Mouse (Mus musculus) gastrocnemius, postnatal 4 days (tissue): Measurements from ENCODE around the gene Tuft1. TPM values are rescaled to one million over a fixed set of nuclear protein-coding genes. Genes with fewer than 3 reads are reported as not detected.
"Not testable (repeated sequence)": the region's sequence is repeated elsewhere in the genome, so short reads cannot be mapped to it uniquely, and the experiment has no call there.

Experiments
- DNase-seq, 2 experiments: peaks; one replicate each; pipeline ENCODE4 v3.0.0; 2021 to 2022; ENCODE audit warnings: low spot score in 2 of 2, mixed read lengths in 2 of 2
- total RNA-seq, 2 experiments: library from RNA; stranded (reverse); gene quantifications; 2 replicates each; pipeline ENCODE4 v1.2.3; 2021

The Tuft1 gene
- total RNA-seq, 2 experiments from 2014 or later: 1.6 to 1.8 TPM

GRCm38 (mm10) chr3:94665060-94665802, 6.6 kb upstream of the Tuft1 start:
- DNase-seq: not testable (repeated sequence)

DNA sequence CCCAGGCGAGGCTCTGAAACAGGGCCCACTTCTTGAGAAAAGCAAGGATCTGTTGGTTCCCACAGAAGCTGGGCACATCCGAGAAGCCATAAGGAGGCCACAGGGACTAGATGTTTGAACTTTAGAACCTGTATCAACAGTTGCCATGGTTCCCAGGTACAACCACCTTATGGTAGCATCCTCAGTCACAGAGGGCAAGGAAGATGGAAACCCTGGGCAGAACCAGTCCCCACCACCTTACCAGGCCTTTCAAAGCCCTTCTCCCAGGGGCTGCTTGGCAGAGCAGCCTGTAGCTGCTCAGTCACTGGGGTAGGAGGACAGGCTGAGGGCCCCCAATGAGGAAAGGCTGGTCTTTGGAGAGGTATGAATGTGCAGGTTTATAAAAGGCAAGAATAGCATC, 2.2 kb upstream of the Tuft1 start:
- not testable (repeated sequence) for DNase-seq

- not testable (repeated sequence) for DNase-seq
Observed at GRCm38 (mm10) chr3:94659142-94659748, 573 bp upstream of the Tuft1 start.

DNA sequence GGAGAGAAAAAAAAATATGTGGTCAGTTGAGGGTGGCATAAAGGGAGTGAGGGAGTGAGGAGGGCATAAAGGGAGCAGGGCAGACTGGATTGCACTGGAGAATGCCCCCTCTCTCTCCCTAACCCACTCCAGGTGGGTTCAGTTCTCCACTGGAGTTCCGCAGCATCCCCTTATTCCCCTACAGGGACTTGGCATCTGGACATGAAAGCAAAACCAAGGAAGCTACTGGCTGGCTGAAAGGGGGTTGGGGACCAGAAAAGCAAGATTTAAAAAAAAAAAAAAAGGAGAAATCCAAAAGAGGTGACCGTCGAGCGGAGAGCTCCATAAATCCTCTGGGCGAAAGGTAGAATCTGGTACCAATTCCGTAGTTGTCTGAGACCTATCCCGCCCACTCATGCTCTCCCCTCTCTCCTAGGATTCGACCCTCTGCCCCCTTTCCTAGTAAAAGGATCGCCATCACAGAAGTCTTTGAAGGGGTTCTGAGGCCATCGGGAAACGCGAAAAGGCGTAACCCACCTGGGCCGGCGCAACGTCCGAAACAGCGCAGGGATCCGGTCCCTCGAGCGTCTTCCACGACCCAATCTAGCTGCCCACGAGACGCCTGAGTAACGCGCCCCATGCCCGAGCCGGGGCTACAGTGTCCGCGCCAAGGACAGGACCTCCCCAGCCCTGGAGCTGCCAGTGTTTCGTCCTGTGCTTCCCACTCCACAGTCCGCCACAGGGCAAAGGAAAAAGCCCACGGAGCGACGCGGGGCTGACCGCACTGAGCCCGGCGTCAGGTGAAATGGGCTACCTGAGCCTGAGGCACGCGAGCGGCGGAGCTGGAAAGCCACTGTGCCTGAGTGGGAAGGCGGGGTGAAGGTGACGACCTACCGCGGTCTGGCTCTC, 576 bp downstream of the Tuft1 start:
- not testable (repeated sequence) for DNase-seq

DNA sequence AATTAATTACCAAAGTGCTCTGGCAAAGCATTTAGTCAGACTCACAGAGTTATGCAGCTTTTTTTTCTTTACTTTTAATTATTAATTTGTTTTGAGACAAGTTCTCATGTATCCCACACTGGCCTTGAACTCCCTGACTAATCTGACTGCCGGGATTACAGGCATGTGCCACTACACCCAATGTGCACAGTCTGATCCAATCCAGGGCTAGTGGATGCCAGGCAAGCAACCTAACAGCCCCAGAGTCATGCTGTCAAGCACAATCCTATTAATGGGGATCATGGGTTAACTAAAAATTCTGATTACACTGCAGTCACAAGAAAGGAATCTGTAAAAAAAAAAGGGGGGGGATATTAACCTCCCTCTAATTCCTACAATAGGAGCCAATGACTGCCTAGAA, 4.7 kb downstream of the Tuft1 start:
- DNase-seq: not testable (repeated sequence)

DNA sequence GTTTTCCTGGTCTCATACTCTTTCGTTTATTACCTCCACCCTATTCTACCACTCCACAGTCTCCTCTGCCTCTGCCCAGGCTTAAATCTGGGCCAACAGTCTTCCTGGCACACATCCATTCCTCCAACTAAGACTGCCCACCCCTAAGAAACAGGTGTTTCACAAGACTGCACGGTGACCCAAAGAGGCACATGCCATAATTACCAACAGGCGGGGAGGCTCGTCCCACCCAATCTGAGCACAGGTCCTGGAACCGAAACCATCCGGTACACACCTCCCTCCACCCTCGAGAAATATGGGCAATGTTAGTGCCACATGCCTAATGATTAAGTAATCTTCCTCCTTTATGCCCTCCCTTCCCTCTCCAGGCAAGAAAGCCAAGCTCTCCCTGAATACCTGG, 8.3 kb downstream of the Tuft1 start:
- no peak for DNase-seq

DNA sequence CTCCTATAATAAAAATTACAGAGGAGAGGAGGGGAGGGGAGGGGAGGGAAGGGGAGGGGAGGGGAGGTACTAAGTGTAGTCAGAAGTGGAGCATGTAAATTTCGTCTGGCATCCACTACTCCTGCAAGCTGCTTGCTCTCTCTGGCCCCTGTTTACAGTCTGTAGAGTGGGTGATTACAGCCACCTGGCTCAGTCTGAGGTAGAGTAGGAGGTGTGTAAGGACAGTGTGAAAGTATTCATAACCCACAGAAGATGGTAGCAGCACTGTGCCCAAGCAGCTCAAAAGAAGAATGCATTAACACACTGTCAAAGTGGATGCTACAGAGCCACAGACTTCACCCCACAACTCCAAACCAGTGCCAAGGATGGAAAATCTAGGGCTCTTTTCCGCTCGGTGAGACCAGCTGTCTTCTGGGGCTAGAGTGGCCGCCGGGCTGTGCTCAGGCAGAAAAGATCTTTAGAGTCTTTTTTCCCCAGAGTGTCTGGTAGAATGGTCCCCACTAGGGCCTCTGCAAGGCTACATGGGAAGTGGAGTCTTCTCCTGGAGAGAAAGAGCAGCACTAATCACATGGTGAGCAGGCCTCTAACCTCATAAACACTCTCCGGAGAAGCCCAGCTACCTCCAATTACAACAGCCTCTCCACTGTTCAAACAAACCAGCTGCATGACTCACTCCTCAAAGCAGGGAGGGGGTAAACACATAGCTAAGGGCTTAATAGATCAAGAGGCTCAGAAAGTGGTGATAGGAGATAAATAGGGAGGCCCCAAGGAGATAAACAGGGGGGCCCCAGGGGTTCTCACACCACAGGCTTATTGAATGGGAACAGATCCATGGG, 9.7 kb downstream of the Tuft1 start:
- no peak for DNase-seq

DNA sequence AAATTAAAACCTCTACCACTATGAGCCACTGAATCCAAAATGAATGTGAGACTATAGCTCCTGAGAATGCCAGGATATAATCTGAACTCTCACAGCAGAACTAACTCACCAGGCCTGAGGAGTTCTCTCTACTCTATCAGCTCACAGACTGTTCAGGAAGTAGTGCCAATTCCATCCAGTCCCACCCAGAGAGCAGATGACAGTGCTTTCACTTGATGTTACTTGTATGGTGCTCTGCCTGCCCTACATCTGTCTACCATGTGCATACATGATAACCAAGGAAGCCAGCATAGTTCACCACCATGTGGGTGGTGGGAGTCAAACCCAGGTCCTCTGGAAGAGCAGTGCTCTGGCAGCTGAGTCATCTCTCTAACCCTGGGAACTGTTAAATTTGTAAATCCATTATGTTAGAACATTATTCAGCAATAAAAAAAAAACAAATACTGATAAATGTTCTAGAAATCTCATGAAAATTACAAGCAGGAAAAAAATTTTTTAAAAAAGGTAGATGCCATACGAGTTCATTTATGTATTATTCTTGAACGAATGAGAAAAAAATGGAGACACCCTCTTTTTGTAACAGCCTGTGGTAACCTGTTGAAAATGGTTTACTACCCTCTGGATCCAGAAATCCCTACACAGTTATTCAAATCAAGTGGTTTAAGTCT, 16.0 kb downstream of the Tuft1 start, which contains the start of gene Gm10972:
TSS of gene Gm10972 (plus strand) at position 618 of the 668 bp plus-strand sequence.
- DNase-seq: not testable (repeated sequence)

DNA sequence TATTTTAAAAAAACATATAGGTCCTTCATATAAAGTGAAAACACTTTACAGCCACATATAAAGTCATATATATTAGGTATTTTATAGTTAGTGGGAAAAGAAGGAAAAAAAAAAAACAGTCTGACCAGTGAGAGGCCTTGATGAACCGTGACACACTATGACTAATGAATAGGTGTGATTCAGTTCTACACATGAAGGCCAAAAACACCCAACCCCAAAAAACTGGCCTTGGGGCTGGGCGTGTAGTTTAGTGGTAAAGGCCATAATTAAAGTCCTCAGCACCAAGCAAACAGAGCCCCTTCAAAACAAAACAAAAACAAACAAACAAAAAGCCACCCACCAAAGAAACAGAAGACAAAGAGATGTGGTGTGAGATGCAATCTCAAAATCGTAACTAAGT, 28.8 kb downstream of the Tuft1 start:
- no peak for DNase-seq

- no peak for DNase-seq
Observed at GRCm38 (mm10) chr3:94628712-94629111, 30.0 kb downstream of the Tuft1 start.

GRCm38 (mm10) chr3:94624281-94624680, 34.4 kb downstream of the Tuft1 start:
- DNase-seq: no peak

DNA sequence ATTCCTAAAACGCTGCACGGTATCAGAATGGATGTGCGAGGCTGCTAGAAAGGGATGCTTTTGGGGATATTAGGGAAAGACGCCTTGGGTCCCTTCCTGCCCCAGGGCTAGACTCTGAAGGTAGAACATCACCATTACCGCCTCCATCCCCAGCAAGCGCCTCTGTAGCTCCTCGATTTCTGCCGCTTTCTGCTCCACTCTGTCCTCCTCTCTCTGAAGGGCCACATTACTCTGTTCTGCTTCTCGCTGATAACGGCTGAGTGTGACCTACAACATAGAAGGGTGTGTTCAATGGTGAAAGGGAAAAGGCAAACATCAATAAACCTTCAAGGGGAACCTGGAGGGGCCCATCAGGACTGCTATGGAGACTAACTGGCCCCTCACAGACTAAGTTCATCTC, 36.1 kb downstream of the Tuft1 start:
- DNase-seq: no peak

DNA sequence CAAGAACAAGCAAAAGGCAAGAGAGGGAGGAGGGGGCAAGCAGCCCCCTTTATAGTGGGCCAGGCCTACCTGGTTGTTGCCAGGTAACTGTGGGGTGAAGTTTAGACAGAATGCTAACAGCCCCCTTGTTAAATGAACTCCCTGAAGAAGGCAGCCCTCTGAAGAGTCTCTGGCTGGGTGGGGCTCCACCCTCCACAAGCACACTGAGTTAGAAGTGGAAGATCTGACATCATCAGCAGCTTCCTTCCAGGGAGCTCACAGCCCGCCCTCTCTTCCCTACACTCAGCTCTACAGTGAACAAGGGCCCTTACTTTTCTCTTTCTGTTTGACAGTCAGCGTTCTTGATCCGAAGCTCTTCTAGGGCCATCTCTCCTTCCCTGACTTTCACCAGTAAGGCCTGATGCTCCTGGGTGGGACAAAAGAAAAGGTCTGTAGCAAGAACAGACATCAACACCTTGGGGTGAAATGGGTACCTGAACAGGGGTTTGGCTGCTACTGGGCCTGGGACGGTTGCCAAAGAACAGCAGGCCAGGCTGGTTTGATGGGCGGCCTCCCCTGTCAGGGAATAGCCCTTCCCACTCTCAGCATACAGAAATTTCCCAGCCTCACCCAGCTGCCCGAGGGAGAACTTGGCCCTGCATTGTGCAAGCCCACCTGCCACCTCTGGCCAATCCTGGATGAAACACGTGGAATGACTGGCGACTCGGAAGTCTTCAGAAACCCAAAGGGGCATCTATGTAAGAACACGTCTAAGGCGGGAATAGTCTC, 36.7 kb downstream of the Tuft1 start:
- DNase-seq: no peak

DNA sequence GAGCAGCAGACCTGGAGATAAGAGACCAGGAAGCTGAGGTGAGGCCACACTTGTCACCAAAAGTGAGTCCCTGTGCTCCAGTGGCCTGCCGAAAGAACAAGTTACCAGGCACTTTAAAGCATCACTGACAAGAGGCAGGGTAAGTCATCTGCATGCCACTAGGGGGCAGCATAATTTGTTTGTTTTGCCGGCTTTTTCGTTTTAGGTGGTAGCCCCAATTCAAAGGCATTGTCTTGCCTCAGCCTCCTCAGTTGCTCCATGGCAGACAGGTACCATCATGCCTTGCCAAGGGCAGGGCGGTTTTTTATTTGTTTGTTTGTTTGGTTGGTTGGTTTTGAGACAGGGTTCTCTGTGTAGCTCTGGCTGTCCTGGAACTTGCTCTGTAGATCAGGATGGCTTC, 42.0 kb downstream of the Tuft1 start:
- peak in 1 of 2 experiments; percentile 23 for DNase-seq

GRCm38 (mm10) chr3:94613258-94613878, 45.3 kb downstream of the Tuft1 start:
- no peak for DNase-seq

GRCm38 (mm10) chr3:94612274-94612673, 46.4 kb downstream of the Tuft1 start:
- no peak for DNase-seq

DNA sequence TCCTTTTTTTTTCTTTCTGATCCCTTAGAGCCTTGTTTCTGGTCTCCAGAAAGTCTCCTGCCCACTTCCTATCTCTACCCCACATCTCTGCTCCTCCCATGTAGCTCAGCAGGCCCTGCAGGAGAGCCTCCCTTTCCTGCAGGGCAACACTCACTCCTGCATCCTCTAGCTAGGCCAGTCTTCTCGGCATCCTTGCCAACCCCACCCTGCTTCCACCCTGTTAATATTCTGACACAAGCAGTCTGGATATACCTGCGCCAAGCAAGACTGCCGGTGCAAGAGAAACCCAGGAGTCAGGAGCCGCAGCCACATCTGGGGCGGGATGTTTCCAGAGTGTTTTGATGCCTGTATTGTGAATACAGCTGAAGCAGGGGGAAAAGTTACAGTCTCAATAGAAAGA, 46.8 kb downstream of the Tuft1 start:
- no peak for DNase-seq

DNA sequence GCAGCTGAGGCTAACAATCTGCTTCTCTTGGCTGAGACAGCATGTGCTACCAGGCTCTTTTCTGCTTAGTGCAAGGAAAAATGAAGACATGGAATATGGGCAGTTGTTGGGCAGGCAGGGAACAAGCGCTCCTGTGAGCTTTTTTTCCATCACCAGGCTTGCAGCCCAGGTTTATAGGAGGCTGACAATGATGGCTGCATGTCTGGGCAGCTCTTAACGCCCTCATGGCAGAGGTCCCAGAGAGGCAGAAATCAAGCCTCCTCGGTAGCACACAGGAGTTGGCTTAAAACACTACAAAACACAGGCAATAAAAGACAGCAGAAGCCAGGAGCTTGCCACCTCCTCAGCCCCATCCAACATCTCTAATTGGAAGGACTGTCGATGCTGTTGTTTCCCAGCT, 47.3 kb downstream of the Tuft1 start:
- peak in 1 of 2 experiments; percentile 29 for DNase-seq

DNA sequence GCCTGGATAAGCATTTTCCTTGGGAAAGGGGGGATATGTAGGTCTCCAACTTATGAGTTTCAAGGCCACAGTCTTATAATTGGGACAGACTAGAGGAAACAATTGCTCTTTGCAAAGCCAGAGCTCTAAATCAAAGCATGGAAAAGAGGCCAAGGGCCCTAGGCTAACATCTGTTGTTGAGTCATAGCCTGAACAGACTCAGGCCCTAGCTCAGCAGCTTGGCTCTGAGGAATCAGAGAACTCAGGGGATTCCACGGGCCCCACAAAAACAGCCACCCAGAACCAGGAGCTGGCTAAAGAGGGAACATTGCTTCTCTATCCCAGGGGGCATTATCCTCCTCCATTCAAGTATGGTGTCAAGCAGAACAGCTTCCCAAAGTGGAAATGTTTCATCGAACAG, 48.1 kb downstream of the Tuft1 start:
- peak in 1 of 2 experiments; percentile 35 for DNase-seq
